Mouse (Mus musculus): Measurements from ENCODE around the gene Sdk1.

GRCm38 (mm10) chr5:141689442-141690105 lies 448.3 kb downstream of the Sdk1 start:
- no peak for TF ChIP-seq CTCF (IDR thresholded peaks at IDR 0.05; ENCODE audit: insufficient read depth, low read depth, low read length)
- no peak for TF ChIP-seq POLR2A (IDR thresholded peaks at IDR 0.05; ENCODE audit: insufficient read depth, low read depth, low read length)

All from olfactory bulb, adult 2 months (tissue).